Mouse (Mus musculus): Measurements from ENCODE around the gene Sdha.
A peak's percentile ranks its signal among the peaks of the same experiment; 100 is the strongest.

Sdha gene

DNA sequence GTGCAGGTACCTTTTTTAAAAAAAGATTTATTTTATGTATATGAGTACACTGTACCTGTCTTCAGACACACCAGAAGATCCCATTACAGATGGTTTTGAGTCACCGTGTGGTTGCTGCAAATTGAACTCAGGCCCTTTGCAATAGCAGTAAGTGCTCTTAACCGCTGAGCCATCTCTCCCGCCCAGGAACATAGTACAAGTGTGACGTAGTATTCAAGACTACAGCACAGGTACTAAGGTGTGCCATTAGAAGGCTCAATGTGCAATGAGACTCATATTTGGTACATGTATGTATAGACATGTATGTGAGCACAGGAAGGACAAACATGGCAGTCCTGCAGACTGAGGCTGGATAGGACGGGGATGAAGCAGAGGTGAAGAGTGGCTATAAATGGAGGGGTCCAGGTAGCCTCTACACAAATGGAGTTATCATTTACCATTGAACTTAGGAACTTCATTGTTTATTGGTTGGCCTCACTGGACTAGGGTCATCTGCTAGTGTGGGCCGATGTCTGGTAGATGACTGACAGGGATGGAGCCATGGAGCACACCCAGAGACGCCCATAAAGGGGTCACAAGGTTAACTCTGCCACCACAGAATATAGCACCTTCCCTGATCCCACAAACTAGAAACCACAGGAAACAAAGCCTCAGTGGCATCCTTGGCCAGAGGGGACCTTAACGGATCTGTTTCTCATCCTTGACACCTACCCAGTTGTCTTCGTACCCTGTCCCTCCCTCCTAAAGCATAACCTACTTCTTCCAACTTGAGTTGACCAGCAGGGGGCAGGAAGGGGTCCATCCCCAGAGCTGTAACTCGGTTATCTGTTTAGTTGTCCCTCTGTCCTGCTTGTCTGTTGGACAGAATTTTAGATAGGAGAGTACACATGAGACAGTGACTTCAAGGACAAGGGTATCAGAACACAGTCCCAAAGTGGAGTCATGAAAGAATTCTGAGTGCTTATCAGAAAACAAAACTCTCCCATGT, 47.7 kb downstream of the Sdha start:
- no peak for DNase-seq (ENCODE audit: low spot score)

DNA sequence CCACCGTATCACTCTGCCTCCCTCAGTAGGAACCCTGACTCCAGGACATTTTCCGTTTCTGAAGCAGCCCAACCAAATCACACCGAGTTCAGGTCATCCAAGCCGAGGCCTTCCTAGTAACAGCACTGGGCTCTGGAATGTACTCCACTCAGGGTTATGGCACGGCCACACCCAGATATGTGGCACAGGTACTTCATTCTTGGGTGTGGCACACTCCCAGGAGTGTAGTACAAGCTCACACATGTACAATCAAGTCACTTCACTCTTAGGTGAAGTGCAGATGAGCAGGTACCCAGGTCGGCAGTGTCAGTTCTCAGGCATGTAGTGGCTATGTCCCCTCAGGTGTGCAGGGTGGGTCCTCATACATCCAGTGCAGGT, 48.5 kb downstream of the Sdha start:
- no peak for DNase-seq (ENCODE audit: low spot score)

DNA sequence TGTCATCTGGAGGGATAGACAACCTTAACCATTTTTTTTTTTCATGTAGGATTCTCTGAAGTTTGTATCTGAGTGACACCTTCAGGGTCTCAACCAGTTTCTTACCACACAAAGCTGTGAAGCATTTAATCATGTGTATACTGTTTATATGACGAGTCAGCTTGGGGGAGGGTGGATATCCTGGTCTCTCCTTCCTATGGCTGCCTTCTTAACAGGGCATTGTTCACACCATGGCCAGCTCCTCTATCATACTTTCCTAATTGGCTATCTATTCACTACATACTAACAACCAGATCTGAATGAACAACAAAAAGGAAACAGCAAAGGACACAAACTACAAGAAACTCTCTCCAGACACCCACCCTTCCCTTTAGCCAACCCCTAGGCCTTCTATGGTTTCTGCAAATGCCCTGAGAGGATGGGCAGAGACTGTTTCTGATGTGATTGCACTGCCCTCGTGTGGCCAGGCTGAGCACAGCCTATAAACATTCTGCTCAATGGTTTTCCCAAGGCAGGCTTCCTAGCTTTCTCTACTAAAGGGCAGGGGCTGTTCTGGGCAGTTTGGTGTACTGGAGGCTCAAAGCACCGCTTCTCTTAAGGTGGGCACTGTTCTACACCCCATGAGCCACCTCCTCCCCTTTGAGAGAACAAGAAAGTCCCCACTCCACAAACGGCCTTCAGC, 49.0 kb downstream of the Sdha start:
- DNase-seq (ENCODE audit: low spot score), result peak; percentile 89

DNA sequence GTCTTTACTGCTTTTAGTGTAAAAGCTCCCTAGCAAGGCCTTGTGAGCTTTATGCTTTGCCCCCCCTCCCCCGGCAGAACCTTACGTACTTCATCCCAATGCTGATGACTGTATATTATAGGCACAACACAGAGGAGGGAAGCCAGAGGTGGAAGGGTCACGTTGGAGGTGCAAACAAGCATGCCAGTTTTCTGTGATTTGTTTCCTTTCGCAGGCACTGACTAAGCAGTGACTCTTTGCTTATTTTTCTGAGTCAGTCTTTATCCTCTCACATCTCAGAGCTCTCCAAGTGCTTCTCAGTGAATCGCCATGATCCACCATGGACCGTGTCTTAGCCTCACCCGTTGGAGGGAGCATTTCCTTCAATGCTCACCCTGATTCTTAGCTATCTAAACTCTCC, 53.7 kb downstream of the Sdha start:
- no peak for DNase-seq (ENCODE audit: low spot score)

DNA sequence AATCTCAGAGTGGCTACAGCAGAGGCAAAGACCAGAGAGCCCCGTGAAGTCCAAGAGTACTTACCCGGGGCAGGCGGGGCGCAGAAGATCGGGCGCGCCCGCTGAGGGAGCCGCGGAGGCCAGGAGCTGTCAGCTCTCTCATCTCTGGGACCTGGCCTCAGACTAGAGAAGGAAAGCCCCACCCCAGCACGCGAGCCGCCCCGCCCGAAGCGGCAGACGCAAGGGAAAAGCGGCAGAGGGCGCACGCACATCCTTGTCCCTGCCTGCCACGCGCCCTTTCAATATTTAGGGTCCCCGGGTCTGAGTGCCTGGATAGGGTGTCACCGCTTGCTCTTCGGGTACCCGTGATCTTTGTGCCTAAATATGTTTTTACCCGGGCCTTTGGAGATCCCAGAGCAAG, 57.9 kb downstream of the Sdha start, which contains the start of gene Ahrr:
Gene Ahrr (minus strand): TSS at position 165 of the 400 bp plus-strand sequence.
- DNase-seq (ENCODE audit: low spot score), result peak; percentile 68

DNA sequence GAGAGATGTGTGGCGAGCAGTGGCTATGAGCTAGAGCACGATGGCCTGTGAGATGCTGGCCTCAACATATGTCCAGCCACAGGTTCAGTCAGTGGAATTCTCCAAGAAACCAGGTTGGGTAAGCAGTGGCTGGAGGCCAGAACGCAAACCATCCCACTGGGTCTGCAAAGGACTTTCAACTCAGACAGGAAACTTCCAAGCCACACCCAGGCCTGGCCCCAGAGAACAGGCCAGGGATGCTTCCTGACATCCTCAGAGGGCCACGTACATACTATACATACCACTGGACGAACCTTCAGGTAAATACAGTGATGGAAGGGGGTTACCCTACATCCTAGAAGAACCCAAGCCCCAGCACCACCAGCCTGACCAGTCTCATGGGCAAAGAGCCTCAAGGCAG, 60.4 kb downstream of the Sdha start:
- DNase-seq (ENCODE audit: low spot score), result no peak

DNA sequence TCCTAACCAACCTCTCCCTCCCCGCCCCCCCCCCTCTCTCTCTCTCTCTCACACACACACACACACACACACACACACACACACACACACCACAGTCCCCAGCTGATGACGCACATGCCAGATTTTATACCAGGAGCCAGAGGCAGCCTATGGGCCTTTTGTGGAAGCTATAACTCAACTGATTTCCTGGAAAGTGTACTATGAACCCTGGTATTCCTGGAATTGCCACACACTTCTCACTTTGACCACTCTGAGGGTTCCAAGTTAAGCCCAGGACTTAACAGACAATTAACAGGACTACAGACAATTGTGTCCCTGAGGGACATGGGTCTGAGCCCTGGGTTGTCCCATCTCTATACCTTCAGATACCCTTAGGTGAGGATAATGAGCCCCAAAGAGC, 67.8 kb downstream of the Sdha start:
- DNase-seq (ENCODE audit: low spot score), result no peak

DNA sequence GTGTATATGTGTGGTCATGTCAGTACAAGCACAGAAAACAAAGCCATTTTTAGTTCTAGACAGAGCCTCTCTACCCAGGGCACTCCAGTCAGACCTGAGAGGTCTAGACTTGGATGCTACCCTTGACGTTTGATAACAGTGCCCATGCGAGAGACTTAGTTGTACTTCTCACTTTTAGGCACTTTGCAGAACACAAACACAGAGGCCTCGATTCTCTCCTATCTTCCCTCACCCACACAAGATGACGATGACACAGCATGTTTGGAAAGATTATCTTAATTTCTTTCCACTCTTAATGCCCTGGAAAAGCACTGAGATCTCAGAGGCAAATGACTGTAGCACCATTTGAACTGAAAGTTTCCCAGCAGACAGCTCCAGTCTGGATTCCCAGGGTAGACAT, 74.4 kb downstream of the Sdha start:
- DNase-seq (ENCODE audit: low spot score), result no peak
